Mouse (Mus musculus): Measurements from ENCODE around the gene Ube2l6.

- TF ChIP-seq POLR2A (IDR thresholded peaks at IDR 0.05; ENCODE audit: borderline replicate concordance, control insufficient read depth, low read depth, low read length) (no peak), CTCF (IDR thresholded peaks at IDR 0.05; ENCODE audit: control insufficient read depth, insufficient read depth, low read length) (no peak)
Observed at GRCm38 (mm10) chr2:84850407-84851129, 51.9 kb downstream of the Ube2l6 start.
